Mouse (Mus musculus): ENCODE results near the gene Ehhadh. TPM values are rescaled to one million over a fixed set of nuclear protein-coding genes. Genes with fewer than 3 reads are reported as not detected.
"Not testable (repeated sequence)": the region's sequence is repeated elsewhere in the genome, so short reads cannot be mapped to it uniquely, and the experiment has no call there.

Ehhadh gene
- polyA plus RNA-seq, 1 experiment from 2014 or later: 1.8 TPM

GRCm38 (mm10) chr16:21827581-21827980 lies 40.0 kb upstream of the Ehhadh start:
- Histone ChIP-seq H3K27ac (ENCODE audit: low read length) (no peak overlapping the region), H3K27me3 (ENCODE audit: control insufficient read depth, insufficient read depth, low read depth, low read length) (no peaks in the 10 kb centered on the region), H3K9me3 (replicated peaks; ENCODE audit: control insufficient read depth, low read length, poor library complexity, severe bottlenecking) (no peaks in the 10 kb centered on the region), H3K4me1 (ENCODE audit: control insufficient read depth, insufficient read depth, low read length) (no peaks in the 10 kb centered on the region), H3K4me2 (ENCODE audit: low read length) (no peak overlapping the region), H3K9ac (ENCODE audit: low read depth, low read length) (no peak overlapping the region), H3K36me3 (ENCODE audit: control insufficient read depth, insufficient read depth, low read length) (no peaks in the 10 kb centered on the region), H3K4me3 (ENCODE audit: low read depth, low read length) (no peak overlapping the region)
- WGBS: 83% methylated on average over 4 of the region's 4 CpGs
- no peak for ATAC-seq

GRCm38 (mm10) chr16:21827153-21827552 lies 39.5 kb upstream of the Ehhadh start:
- ATAC-seq: no peak
- no peaks in the 10 kb centered on the region for H3K4me1 ChIP-seq (ENCODE audit: control insufficient read depth, insufficient read depth, low read length)
- no peaks in the 10 kb centered on the region for H3K9me3 ChIP-seq (replicated peaks; ENCODE audit: control insufficient read depth, low read length, poor library complexity, severe bottlenecking)
- H3K4me2 ChIP-seq (ENCODE audit: low read length): no peak overlapping the region
- no peaks in the 10 kb centered on the region for H3K27me3 ChIP-seq (ENCODE audit: control insufficient read depth, insufficient read depth, low read depth, low read length)
- 82% methylated on average over 4 of the region's 4 CpGs for WGBS
- H3K4me3 ChIP-seq (ENCODE audit: low read depth, low read length): no peak overlapping the region
- H3K9ac ChIP-seq (ENCODE audit: low read depth, low read length): no peak overlapping the region
- no peak overlapping the region for H3K27ac ChIP-seq (ENCODE audit: low read length)
- H3K36me3 ChIP-seq (ENCODE audit: control insufficient read depth, insufficient read depth, low read length): no peaks in the 10 kb centered on the region

DNA sequence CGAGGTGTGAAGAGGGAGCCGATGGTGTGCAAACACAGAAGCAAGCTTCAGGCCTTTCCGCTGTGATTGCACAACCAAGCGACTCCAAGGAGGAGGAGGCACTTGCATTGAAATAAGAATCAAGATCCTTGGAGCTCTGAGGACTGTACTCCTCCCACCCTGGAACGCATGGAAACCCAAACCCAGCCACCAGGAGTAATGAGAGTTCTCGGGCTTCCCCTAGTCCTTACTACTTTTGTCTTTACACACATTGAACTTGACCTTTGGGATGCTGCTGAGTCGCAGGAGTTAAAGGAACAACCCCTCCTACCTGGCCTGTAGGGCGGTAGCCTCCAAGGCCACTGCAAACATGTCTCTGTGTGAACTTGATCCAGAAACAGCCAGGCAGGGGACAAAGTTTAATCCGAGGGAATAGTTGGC lies 38.0 kb upstream of the Ehhadh start:
- H3K27me3 ChIP-seq (ENCODE audit: control insufficient read depth, insufficient read depth, low read depth, low read length): no peaks in the 10 kb centered on the region
- H3K9ac ChIP-seq (ENCODE audit: low read depth, low read length): no peak overlapping the region
- no peak overlapping the region for H3K4me2 ChIP-seq (ENCODE audit: low read length)
- H3K9me3 ChIP-seq (replicated peaks; ENCODE audit: control insufficient read depth, low read length, poor library complexity, severe bottlenecking): no peaks in the 10 kb centered on the region
- no peaks in the 10 kb centered on the region for H3K36me3 ChIP-seq (ENCODE audit: control insufficient read depth, insufficient read depth, low read length)
- H3K27ac ChIP-seq (ENCODE audit: low read length): no peak overlapping the region
- no peak for ATAC-seq
- no peak overlapping the region for H3K4me3 ChIP-seq (ENCODE audit: low read depth, low read length)
- H3K4me1 ChIP-seq (ENCODE audit: control insufficient read depth, insufficient read depth, low read length): no peaks in the 10 kb centered on the region
- WGBS: 68% methylated on average over 9 of the region's 9 CpGs

- no peak overlapping the region for H3K4me2 ChIP-seq (ENCODE audit: low read length)
- 57% methylated on average over 8 of the region's 8 CpGs for WGBS
- no peak overlapping the region for H3K4me3 ChIP-seq (ENCODE audit: low read depth, low read length)
- H3K9ac ChIP-seq (ENCODE audit: low read depth, low read length): no peak overlapping the region
- no peak for ATAC-seq
- no peaks in the 10 kb centered on the region for H3K36me3 ChIP-seq (ENCODE audit: control insufficient read depth, insufficient read depth, low read length)
- no peaks in the 10 kb centered on the region for H3K9me3 ChIP-seq (replicated peaks; ENCODE audit: control insufficient read depth, low read length, poor library complexity, severe bottlenecking)
- no peaks in the 10 kb centered on the region for H3K27me3 ChIP-seq (ENCODE audit: control insufficient read depth, insufficient read depth, low read depth, low read length)
- no peaks in the 10 kb centered on the region for H3K4me1 ChIP-seq (ENCODE audit: control insufficient read depth, insufficient read depth, low read length)
- no peak overlapping the region for H3K27ac ChIP-seq (ENCODE audit: low read length)
Observed at GRCm38 (mm10) chr16:21818629-21819028, 31.0 kb upstream of the Ehhadh start.

DNA sequence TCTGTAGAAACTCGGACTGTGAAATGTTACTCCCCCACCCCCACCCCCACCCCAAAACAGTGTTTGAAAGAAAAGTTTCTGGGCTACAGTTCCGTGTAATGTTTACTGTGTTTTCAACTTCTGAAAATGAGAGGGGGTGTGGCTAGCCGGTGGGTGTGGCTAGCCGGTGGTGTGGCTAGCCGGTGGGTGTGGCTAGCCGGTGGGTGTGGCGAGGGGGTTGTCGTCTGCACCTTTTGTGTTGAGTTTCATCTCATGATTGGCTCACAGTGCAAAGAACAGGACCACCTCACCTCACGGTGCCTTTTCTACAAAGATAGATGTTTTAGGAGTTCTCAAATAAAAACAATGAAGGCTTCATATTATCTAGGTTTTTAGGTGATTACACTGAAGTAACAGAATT lies 30.5 kb upstream of the Ehhadh start:
- H3K4me1 ChIP-seq (ENCODE audit: control insufficient read depth, insufficient read depth, low read length): no peaks in the 10 kb centered on the region
- no peaks in the 10 kb centered on the region for H3K36me3 ChIP-seq (ENCODE audit: control insufficient read depth, insufficient read depth, low read length)
- H3K4me3 ChIP-seq (ENCODE audit: low read depth, low read length): no peak overlapping the region
- H3K4me2 ChIP-seq (ENCODE audit: low read length): no peak overlapping the region
- no peak for ATAC-seq
- no peaks in the 10 kb centered on the region for H3K27me3 ChIP-seq (ENCODE audit: control insufficient read depth, insufficient read depth, low read depth, low read length)
- H3K27ac ChIP-seq (ENCODE audit: low read length): no peak overlapping the region
- WGBS: 45% methylated on average over 9 of the region's 9 CpGs
- H3K9ac ChIP-seq (ENCODE audit: low read depth, low read length): no peak overlapping the region
- H3K9me3 ChIP-seq (replicated peaks; ENCODE audit: control insufficient read depth, low read length, poor library complexity, severe bottlenecking): no peaks in the 10 kb centered on the region

DNA sequence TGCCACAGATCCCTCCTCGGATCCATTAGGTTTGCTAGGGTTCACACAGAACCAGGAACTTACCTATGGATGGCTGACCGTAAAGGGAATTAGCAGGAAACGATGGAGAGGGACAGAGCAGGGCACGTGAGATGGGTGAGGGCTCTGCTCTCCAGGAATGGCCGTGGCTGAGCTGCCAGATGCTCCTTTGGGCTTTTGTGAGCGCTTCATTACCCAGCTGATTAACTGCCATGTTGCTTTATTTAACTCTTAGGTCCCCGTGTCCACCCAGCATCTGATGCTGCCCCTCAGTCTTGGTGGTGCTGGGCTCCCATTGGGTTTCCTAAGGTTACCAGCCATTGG lies 28.0 kb upstream of the Ehhadh start:
- ATAC-seq: no peak
- Histone ChIP-seq H3K27ac (ENCODE audit: low read length) (no peak overlapping the region), H3K4me1 (ENCODE audit: control insufficient read depth, insufficient read depth, low read length) (no peaks in the 10 kb centered on the region), H3K4me2 (ENCODE audit: low read length) (no peak overlapping the region), H3K9me3 (replicated peaks; ENCODE audit: control insufficient read depth, low read length, poor library complexity, severe bottlenecking) (no peaks in the 10 kb centered on the region), H3K36me3 (ENCODE audit: control insufficient read depth, insufficient read depth, low read length) (0 out of 2 replicates have a peak, but pooled peaks cover 2% of the 10 kb centered on the region), H3K27me3 (ENCODE audit: control insufficient read depth, insufficient read depth, low read depth, low read length) (no peaks in the 10 kb centered on the region), H3K9ac (ENCODE audit: low read depth, low read length) (no peak overlapping the region), H3K4me3 (ENCODE audit: low read depth, low read length) (no peak overlapping the region)
- 60% methylated on average over 7 of the region's 7 CpGs for whole genome bisulfite sequencing

DNA sequence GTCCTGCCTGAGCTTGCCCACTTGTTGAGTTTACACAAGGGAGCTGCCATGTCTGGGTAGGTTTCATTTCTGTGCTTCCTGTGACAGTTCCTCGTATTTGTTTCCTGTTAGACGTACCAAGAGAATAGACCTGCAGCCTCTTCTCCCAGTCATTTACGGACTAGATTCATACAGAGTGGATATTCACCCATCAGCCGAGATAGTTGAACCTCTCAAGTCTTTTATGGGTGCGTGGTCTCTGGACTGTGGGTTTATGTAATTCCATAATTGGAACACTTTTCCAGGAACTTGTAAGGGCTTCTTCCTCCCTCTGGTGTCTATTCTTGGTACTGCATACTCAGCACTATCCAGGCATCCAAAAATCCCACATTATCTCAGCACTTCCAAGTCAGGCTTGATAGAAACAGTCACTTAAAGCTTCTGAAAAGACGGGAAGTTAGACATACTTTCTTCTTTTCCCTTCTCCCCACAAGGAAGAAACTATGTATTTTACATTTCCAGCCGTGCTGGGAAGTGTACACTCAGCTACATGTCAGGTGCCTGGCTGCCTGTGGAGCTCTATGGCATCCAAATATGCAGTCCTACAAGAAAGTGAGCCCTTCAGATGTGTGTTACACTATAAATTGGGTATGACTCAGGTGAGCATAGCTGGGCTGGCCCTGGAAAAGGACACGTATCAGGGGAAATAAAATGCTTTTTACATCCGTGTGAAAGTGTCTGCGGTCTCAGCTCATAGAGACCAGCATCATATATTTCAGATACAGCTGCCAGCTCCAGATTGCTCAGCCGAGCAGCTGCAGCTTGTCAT lies 27.5 kb upstream of the Ehhadh start:
- Histone ChIP-seq H3K4me3 (ENCODE audit: low read depth, low read length) (no peak overlapping the region), H3K4me2 (ENCODE audit: low read length) (no peak overlapping the region), H3K27ac (ENCODE audit: low read length) (no peak overlapping the region), H3K9me3 (replicated peaks; ENCODE audit: control insufficient read depth, low read length, poor library complexity, severe bottlenecking) (no peaks in the 10 kb centered on the region), H3K36me3 (ENCODE audit: control insufficient read depth, insufficient read depth, low read length) (peaks cover 2% of the 10 kb centered on the region; the same call in 1 of the 2 replicates), H3K27me3 (ENCODE audit: control insufficient read depth, insufficient read depth, low read depth, low read length) (no peaks in the 10 kb centered on the region), H3K9ac (ENCODE audit: low read depth, low read length) (no peak overlapping the region), H3K4me1 (ENCODE audit: control insufficient read depth, insufficient read depth, low read length) (no peaks in the 10 kb centered on the region)
- peak; percentile 81; the same call in 1 of the 2 replicates for ATAC-seq
- 66% methylated on average over 11 of the region's 11 CpGs for WGBS

DNA sequence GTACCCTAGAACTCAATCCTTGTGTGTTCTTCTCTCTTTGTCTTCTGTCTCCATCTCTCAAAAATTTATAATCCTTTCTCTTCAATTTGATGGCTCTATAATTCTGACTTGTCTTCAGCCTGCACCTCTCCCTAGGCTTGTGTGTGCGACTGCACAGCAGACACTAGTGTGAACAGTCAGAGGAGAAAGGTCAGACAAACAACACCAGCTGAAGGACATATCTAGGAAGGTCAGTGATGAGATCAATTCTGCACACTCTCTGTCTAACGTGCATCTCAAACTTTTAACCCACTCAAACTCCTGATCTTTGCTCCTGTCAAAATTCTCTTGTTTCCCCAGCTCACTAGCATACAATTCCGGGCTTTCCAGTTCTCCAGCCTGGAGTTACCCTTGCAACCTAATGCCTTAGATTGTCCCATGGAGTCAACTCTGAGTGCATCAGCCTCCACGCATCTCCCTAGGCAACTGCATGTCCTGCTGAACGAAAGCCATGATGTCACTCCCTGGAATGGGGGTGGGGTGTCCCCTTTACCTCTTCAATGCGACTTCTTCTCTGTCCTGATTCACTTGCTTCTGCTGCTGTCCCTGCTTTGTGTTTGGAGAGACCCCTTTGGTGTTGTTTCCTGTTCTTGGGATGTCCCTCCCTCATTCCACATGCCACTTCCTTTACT lies 25.7 kb upstream of the Ehhadh start:
- no peak for ATAC-seq
- no peaks in the 10 kb centered on the region for H3K9me3 ChIP-seq (replicated peaks; ENCODE audit: control insufficient read depth, low read length, poor library complexity, severe bottlenecking)
- H3K27ac ChIP-seq (ENCODE audit: low read length): no peak overlapping the region
- no peak overlapping the region for H3K9ac ChIP-seq (ENCODE audit: low read depth, low read length)
- H3K4me3 ChIP-seq (ENCODE audit: low read depth, low read length): no peak overlapping the region
- no peaks in the 10 kb centered on the region for H3K4me1 ChIP-seq (ENCODE audit: control insufficient read depth, insufficient read depth, low read length)
- no peak overlapping the region for H3K4me2 ChIP-seq (ENCODE audit: low read length)
- no peaks in the 10 kb centered on the region for H3K27me3 ChIP-seq (ENCODE audit: control insufficient read depth, insufficient read depth, low read depth, low read length)
- H3K36me3 ChIP-seq (ENCODE audit: control insufficient read depth, insufficient read depth, low read length): peaks cover 11% of the 10 kb centered on the region
- whole genome bisulfite sequencing: 72% methylated on average over 6 of the region's 6 CpGs

GRCm38 (mm10) chr16:21807786-21808185 lies 20.2 kb upstream of the Ehhadh start:
- not testable (repeated sequence) for ATAC-seq

More at GRCm38 (mm10) chr16:21807786-21808185, 20.2 kb upstream of the Ehhadh start:
- H3K27me3 ChIP-seq (ENCODE audit: control insufficient read depth, insufficient read depth, low read depth, low read length); H3K27ac ChIP-seq (ENCODE audit: low read length); H3K9me3 ChIP-seq (replicated peaks; ENCODE audit: control insufficient read depth, low read length, poor library complexity, severe bottlenecking); H3K4me3 ChIP-seq (ENCODE audit: low read depth, low read length); H3K4me2 ChIP-seq (ENCODE audit: low read length); H3K4me1 ChIP-seq (ENCODE audit: control insufficient read depth, insufficient read depth, low read length); H3K9ac ChIP-seq (ENCODE audit: low read depth, low read length): not testable (repeated sequence)
- WGBS: 90% methylated on average over 7 of the region's 7 CpGs
- peaks cover 20% of the 10 kb centered on the region for H3K36me3 ChIP-seq (ENCODE audit: control insufficient read depth, insufficient read depth, low read length)
